Mouse (Mus musculus) ovary, postnatal 14 days (tissue): ENCODE data around the gene Gm5089.

Source experiments
- DNase-seq: peaks from one replicate; pipeline ENCODE4 v3.0.0; 2022; ENCODE audit warnings: low spot score

The Gm5089 gene

GRCm38 (mm10) chr14:122477971-122478573 is 27.2 kb upstream of the Gm5089 start:
- no peak for DNase-seq

DNA sequence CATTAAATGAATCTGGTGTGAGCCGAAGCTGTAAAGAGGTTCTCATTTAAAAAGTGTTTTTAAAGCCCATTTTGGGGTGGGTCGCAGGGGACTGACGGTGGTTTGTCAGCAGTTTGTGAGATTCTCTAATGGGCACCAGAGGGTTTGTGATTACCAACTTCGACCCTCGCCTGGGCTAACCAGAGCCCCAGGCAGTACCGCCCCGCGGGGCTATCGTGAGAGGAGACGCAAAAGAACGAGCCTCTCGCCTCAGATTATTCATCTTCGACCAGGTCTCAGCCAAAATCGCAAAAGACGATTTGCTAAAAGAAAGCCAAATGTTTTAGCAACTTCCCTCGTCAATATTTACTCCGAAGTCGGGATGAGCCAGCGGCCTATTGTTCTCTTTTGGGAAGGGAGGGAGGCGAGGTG is 26.4 kb upstream of the Gm5089 start:
- no peak for DNase-seq

DNA sequence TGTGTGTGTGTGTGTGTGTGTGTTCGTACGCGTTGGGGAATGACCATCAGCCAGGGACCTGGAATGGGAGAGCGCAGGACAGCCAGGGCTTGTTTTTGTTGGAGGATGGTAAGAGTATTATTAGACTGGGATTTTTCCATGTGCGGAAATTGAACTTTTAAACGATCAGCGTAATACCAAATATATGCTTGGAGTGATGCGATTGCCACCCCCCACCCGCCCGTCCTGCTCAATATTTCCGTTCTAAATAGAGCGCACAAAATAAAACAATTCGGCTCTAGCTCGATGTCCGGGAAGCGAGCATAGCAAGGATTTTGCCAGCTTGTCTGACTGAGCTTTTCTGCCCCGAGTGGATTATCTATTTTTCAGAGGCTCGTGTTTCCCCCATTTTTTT is 25.9 kb upstream of the Gm5089 start:
- DNase-seq = no peak

- DNase-seq = no peak
Measured at GRCm38 (mm10) chr14:122476041-122476821, 25.3 kb upstream of the Gm5089 start.

GRCm38 (mm10) chr14:122475557-122476040 is 24.7 kb upstream of the Gm5089 start:
- DNase-seq = no peak

DNA sequence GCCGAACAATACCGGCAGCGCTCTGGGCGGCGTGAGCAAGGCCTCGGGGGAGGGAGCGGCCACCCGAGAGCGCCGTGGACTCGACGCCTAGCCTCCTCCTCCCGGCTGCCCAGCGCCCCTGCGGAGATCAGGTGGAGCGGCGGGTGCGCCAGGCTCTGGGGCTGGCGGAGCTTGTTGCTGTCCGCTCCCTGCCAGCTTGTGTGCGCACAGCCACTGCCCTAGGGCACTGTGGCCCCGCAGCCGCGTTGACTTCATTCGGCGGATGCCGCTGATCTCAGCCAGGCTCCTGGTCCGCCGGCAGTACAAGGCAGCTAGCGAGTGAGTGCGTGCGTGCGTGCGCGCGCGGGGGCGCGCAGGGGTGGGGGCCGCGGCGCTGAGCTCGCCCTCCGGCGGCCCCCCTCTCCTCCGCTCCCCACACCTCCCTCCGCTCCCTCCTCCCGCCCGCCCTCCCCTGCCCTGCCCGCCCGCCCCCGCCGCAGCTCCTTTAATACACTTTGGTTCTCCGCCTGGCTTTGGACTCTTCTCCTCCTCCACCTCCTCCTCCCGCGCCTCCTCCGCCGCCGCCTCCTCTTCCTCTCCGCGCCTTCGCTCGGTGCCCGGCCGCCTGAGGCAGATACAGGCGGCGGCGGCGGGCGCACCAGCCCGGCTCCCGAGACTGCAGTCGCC is 24.1 kb upstream of the Gm5089 start, which contains the start of gene Zic2:
TSS of gene Zic2 (plus strand) at position 545 of the 666 bp plus-strand sequence.
- DNase-seq = no peak

DNA sequence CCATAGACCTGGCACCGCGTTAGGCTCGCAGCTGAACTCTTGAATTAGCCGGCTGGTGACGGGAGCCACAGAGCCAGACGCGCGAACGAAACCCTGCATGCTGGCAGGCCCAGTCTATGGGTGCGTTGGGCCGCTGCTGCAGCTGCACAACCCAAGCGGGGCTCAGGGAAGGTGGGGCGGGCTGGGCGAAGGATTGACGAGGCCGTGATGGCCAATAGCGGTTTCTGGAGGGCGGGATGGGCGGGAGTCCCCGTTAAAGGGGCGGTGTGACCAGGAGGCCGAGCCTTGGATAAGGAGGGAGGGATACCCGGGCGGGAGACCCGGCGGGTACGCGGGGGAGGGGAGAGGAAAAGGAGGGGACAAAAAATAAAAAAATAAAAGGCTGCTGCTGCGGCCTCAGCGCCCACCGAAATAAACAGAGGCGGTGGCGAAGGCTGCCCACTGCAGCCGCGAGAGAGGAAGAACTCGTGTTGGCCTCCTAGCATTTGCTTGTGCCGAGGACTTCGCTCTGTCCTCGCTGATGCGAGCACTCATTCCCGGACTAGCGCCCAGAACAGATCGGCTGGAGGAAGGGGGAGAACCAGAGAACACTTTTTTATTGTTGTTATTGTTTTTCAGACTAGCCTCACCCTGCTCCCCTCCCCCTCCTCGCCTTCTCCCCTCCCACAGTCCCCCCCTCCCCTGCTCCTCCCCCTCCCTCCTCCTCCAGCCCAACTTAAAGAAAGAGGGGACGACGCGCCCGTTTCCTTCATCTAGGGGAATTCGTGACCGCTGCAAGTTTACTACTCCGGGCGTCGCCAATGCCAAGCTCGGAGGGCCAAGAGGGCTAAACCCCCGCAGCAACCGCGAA is 23.4 kb upstream of the Gm5089 start:
- no peak for DNase-seq

DNA sequence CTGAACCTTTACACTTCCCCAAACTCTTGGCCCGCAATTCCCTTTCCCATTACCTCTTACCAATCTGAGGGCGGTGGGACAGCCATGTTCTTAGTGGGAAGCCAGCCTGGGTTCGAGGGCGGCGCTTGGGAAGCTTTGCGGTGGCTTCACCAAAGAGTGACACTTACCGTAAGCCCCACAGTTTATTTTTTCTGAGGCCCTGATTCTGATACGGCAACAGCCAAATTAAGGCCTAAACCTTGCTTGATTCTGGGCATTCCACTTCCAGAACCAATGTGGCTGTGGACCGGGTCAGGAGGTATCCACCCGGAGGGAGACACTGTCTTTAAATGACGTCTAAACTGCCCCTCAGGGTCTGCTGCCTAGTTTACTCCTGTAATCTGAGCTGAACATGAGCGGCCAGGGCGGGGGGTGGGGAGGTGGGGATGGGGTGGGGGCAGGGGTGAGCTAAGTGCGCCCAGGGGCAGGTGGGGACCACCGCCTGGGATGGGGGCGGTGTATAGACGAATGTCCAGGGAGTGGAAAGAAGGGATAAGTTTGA is 22.4 kb upstream of the Gm5089 start:
- no peak for DNase-seq

GRCm38 (mm10) chr14:122472647-122473046 is 21.7 kb upstream of the Gm5089 start:
- no peak for DNase-seq

DNA sequence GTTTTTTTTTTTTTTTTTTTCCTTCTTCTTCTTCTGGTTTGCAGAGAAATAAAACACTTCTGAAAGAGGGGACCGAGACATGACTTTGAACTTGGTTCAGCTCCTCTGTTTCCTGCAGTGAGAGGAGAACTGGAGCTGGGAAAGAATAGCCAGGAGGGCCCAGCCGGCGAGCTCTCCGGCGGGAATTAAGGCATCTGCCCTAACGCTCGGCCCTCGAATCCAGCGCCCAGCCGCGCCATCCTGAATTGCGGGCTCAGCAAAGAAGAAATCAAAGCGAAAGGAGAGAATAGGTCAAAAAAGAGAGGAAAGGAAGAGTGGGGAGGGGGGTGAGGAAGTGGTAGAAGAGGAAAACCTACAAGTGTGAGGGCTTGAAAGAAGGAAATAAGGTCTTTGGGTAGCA is 21.2 kb upstream of the Gm5089 start:
- no peak for DNase-seq

GRCm38 (mm10) chr14:122471449-122472085 is 20.7 kb upstream of the Gm5089 start:
- DNase-seq = no peak

GRCm38 (mm10) chr14:122468971-122469755 is 18.2 kb upstream of the Gm5089 start:
- DNase-seq = no peak

- DNase-seq = no peak
Measured at GRCm38 (mm10) chr14:122467926-122468841, 17.3 kb upstream of the Gm5089 start.

DNA sequence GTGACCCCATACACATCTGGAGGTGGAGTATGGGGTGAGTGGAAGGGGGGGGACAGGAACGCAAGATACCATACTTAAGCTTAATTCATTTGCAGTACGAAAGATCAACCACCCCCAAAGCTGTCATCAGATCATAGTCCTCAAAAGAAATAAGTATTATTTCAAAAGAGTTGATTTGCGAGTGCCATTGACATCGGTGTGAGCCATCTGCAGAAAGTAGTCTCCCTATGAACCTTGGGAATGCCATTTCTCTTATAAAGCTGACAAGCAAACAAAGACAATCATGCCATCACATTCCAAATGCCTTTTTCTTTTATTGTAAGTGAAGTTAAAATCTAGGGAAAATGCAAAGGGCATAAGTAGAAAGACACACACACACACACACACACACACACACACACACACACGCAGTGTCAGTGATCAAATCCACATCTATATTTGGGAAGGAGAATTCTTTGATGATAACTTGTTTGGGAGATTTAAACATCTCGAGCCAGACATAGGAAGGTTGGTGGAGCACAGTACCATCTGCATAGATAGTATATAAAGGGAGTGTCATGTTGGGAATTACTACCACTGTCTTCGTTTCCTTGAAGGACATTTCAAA is 15.9 kb upstream of the Gm5089 start:
- no peak for DNase-seq

GRCm38 (mm10) chr14:122465931-122466490 is 15.1 kb upstream of the Gm5089 start:
- DNase-seq = no peak

- no peak for DNase-seq
Measured at GRCm38 (mm10) chr14:122464763-122465741, 14.1 kb upstream of the Gm5089 start, which contains the start of gene Zic5. TSS of gene Zic5 (minus strand) at chr14:122465677.

DNA sequence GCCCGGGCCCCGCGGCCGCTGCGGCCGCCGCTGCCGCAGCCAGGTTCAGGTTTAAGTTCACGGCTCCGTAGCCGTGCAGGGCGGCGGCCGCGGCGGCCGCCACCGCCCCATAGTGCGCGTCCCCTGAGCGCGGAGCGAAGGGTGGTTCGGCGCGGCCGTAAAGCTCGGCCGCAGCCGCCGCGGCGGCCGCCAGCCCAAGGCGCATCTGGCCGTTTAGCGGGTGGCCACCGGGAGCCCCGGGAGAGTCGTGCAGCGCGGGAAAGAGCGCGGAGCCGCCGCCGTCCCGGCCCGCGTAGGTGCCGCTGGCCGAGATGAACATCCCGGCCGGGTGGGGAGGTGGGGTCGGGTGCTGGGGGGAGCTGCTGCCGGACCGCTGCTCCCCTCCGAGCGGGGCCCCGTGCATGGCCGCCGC is 13.4 kb upstream of the Gm5089 start:
- no peak for DNase-seq
